Mouse (Mus musculus) layer of hippocampus, adult 18-20 months (tissue): ENCODE data around the gene Cldn19. TPM values are rescaled to one million over a fixed set of nuclear protein-coding genes. Genes with fewer than 3 reads are reported as not detected.

Experiments
- DNase-seq, 2 experiments: peaks; one replicate each; pipeline ENCODE4 v3.0.0; 2022; ENCODE audit warnings: low spot score in 2 of 2
- total RNA-seq, 2 experiments: library from RNA; stranded (reverse); gene quantifications; 2 replicates each; pipeline ENCODE4 v1.2.3; 2021

The Cldn19 gene
- total RNA-seq, 2 experiments from 2014 or later, result 0.13 to 0.40 TPM

- DNase-seq, result no peak
Measured at GRCm38 (mm10) chr4:119300761-119301160, 45.5 kb downstream of the Cldn19 start.

GRCm38 (mm10) chr4:119301777-119302176, 46.6 kb downstream of the Cldn19 start:
- no peak for DNase-seq

DNA sequence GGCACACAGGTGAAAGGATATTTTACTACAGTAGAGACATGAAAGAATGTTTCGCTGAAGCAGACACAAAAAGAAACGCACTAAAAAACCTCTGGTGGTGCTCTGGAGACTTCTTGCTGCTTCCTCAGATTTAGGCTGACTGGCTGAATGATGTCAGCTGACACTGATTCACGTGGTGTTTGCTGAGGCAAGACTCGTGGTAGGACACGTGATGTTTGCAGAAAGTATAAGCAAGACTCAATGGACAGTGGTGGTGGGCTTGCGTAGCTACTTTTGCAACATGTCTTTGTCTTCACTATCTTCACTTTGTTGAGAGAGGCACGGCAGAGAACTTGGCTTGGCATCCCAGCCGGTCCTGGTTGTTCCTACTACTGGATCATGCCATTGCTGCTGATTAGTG, 48.1 kb downstream of the Cldn19 start:
- no peak for DNase-seq

DNA sequence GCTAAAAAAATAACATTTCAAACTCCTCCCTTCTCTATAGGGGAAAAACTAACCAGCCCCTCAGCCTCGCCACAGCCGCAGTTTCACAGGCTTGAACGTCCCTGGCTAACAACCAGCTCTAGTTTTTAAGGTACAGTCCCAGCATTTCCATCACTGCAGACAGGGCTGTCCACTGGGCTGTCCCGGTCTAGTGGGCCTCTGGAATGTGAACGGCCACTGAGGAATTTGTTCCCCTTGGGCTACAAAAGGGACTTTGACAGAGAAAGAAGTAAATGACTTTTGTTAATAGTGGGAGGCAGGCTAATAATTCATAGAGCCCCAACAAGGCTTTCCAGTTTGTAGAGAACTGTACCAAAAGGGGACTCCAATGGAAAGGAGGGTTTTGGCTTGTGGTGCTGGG, 50.2 kb downstream of the Cldn19 start:
- DNase-seq, result no peak

Other genes with a start within 250 kb of the Cldn19 start
- gene Slc2a1, start 146.7 kb upstream of the Cldn19 start, total RNA-seq, result 10 to 100 TPM; 88.9 to 98.4 TPM
- 1 to 10 TPM; 6.8 to 8.2 TPM for gene Zfp691, start 81.2 kb upstream of the Cldn19 start, total RNA-seq
- under 1 TPM; 0.27 to 0.43 TPM for gene Ermap, start 65.4 kb upstream of the Cldn19 start, total RNA-seq
- 10 to 100 TPM; 15.4 to 17.5 TPM for gene Svbp, start 60.1 kb upstream of the Cldn19 start, total RNA-seq
- under 1 TPM; 0.74 to 0.87 TPM for gene Tmem269, start 37.2 kb upstream of the Cldn19 start, total RNA-seq
- gene AU022252, start 22.7 kb upstream of the Cldn19 start, total RNA-seq, result 10 to 100 TPM; 29.3 to 36.5 TPM
- gene P3h1, start 22.5 kb upstream of the Cldn19 start, total RNA-seq, result 1 to 10 TPM; 7.7 to 8.5 TPM
- gene Ybx1, start 39.2 kb downstream of the Cldn19 start, total RNA-seq, result 100 to 1,000 TPM; 242 to 255 TPM
- gene Ppih, start 65.1 kb downstream of the Cldn19 start, total RNA-seq, result 10 to 100 TPM; 13.0 to 16.3 TPM
- 10 to 100 TPM; 23.5 to 24.0 TPM for gene Ccdc30, start 160.1 kb downstream of the Cldn19 start, total RNA-seq
- gene Ppcs, start 167.0 kb downstream of the Cldn19 start, total RNA-seq, result 1 to 10 TPM; 4.9 TPM
- under 1 TPM; 0.30 to 0.50 TPM for gene Zmynd12, start 167.4 kb downstream of the Cldn19 start, total RNA-seq
- 10 to 100 TPM; 12.1 to 12.4 TPM for gene Rimkla, start 237.2 kb downstream of the Cldn19 start, total RNA-seq